Comparison of ENCODE assay signal across 7 mouse cellular contexts in the genomic region with DNA sequence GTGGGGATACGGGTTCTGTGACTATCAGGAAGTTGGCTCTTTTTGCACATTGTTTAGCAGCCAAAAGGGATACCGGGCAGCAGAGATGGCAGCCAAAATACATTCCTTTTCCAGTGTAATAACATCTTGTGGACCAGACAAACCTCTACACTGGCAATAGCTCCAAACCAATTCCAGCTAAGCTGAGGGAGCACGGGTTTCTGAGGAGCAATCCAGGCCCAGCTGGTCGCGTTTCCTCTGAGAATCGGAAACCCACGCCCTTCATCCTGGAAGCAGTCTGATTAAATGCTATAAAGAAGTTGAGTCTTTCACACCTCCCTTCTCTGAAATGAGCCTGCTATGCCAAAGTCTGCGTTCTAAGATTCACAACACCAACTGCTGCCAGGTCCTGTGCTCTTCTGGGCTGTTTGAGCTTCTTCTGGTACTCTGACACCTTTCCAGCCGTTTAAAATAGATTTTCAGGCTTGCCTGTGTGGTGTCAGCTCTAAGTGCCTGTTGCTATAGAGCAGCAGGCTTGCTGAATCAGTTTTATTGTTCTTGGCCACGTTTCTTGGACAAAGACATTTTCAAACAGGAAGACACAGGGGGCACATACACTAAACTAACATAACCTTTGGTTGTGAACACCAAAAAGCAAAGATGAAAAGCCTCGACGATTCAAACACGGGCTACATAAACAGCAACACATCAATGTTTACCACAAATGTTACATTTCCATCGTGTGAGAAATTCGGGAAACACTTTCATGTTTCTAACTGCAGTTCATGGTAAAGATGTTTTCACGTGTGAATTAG.
DNase-seq lines count a peak whose midpoint lies in the region; ATAC-seq lines count a peak whose summit lies in the region.

No protein-coding gene starts in this region.

- no peak overlapping the region for H3K4me3 ChIP-seq in neural tube, embryonic 11.5 days (ENCODE audit: low read depth, low read length)
- no peak overlapping the region for H3K4me3 ChIP-seq in intestine, embryonic 14.5 days (ENCODE audit: low read depth, low read length)
- no peak overlapping the region for H3K4me3 ChIP-seq in limb, embryonic 15.5 days

- ATAC-seq in neural tube, embryonic 11.5 days (ENCODE audit: insufficient read depth, low FRiP score, low TSS enrichment), result no peak
- no peak for ATAC-seq in intestine, embryonic 14.5 days (replicated peaks; ENCODE audit: low FRiP score, low TSS enrichment, low read depth)
- ATAC-seq in limb, embryonic 15.5 days (ENCODE audit: insufficient number of reproducible peaks, low FRiP score, low TSS enrichment, low read depth), result 0 out of 2 replicates have a peak, but pooled peaks have one; percentile 63

- H3K27ac ChIP-seq in neural tube, embryonic 11.5 days (ENCODE audit: low read depth, low read length), result no peak overlapping the region
- H3K27ac ChIP-seq in intestine, embryonic 14.5 days (ENCODE audit: low read depth), result peak overlapping the region; percentile 76
- peak overlapping the region; percentile 79 for H3K27ac ChIP-seq in limb, embryonic 15.5 days

- no peak overlapping the region for H3K4me2 ChIP-seq in neural tube, embryonic 11.5 days (ENCODE audit: low read depth)
- peak overlapping the region; percentile 20; the same call in 1 of the 2 replicates for H3K4me2 ChIP-seq in intestine, embryonic 14.5 days (ENCODE audit: low read length)
- H3K4me2 ChIP-seq in limb, embryonic 15.5 days, result peak overlapping the region; percentile 25

- H3K4me1 ChIP-seq in neural tube, embryonic 11.5 days (ENCODE audit: control insufficient read depth, insufficient read depth, low read length), result peaks cover 7% of the 10 kb centered on the region; the same call in 1 of the 2 replicates
- peaks cover 35% of the 10 kb centered on the region for H3K4me1 ChIP-seq in intestine, embryonic 14.5 days (replicated peaks; ENCODE audit: control insufficient read depth, insufficient read depth, low read length)
- peaks cover 33% of the 10 kb centered on the region for H3K4me1 ChIP-seq in limb, embryonic 15.5 days

- WGBS in neural tube, embryonic 11.5 days, result 57% methylated on average over 16 of the region's 16 CpGs
- 24% methylated on average over 16 of the region's 16 CpGs for WGBS in intestine, embryonic 14.5 days
- WGBS in limb, embryonic 15.5 days, result 16% methylated on average over 16 of the region's 16 CpGs

- no peaks in the 10 kb centered on the region for H3K9me3 ChIP-seq in neural tube, embryonic 11.5 days (ENCODE audit: control insufficient read depth, low read length)
- no peaks in the 10 kb centered on the region for H3K9me3 ChIP-seq in intestine, embryonic 14.5 days (ENCODE audit: control insufficient read depth, low read length)
- H3K9me3 ChIP-seq in limb, embryonic 15.5 days, result no peaks in the 10 kb centered on the region

- H3K36me3 ChIP-seq in neural tube, embryonic 11.5 days (ENCODE audit: control insufficient read depth, insufficient read depth, low read length), result no peaks in the 10 kb centered on the region
- H3K36me3 ChIP-seq in intestine, embryonic 14.5 days (ENCODE audit: control insufficient read depth, insufficient read depth, low read length), result peaks cover 8% of the 10 kb centered on the region; the same call in 1 of the 2 replicates
- H3K36me3 ChIP-seq in limb, embryonic 15.5 days, result peaks cover 12% of the 10 kb centered on the region

- peak; percentile 33 for DNase-seq in neural tube, embryonic 11.5 days (ENCODE audit: low spot score)
- DNase-seq in neural tube, embryonic 10.5 days (ENCODE audit: extremely low spot score, low spot score), result no peak
- peak; percentile 40 to 50 for DNase-seq in frontal cortex, postnatal 10 days (ENCODE audit: low spot score in 2 of 2)
- DNase-seq in intestine, embryonic 14.5 days (ENCODE audit: low spot score), result no peak
- no peak for DNase-seq in thymus, postnatal 0 days (ENCODE audit: low spot score)
- DNase-seq in thymus, postnatal 4 days, result no peak

- no peak overlapping the region for H3K9ac ChIP-seq in neural tube, embryonic 11.5 days (ENCODE audit: low read length)
- no peak overlapping the region for H3K9ac ChIP-seq in intestine, embryonic 14.5 days (ENCODE audit: low read length)
- H3K9ac ChIP-seq in limb, embryonic 15.5 days, result no peak overlapping the region

- no peaks in the 10 kb centered on the region for H3K27me3 ChIP-seq in neural tube, embryonic 11.5 days (ENCODE audit: control insufficient read depth, insufficient read depth, low read length)
- H3K27me3 ChIP-seq in intestine, embryonic 14.5 days (replicated peaks; ENCODE audit: control insufficient read depth, insufficient read depth, low read length), result no peaks in the 10 kb centered on the region
- H3K27me3 ChIP-seq in limb, embryonic 15.5 days, result no peaks in the 10 kb centered on the region

Comparison
In these comparisons a context has a peak if more than half of its experiments do, and no peak if none do; other contexts are left out.
1. DNase-seq: peak in neural tube, embryonic 11.5 days (single experiment) and frontal cortex, postnatal 10 days (2 of 2); none in neural tube, embryonic 10.5 days (single experiment), intestine, embryonic 14.5 days (single experiment), thymus, postnatal 0 days (single experiment) and thymus, postnatal 4 days (single experiment).